Mouse (Mus musculus) stomach, postnatal 0 days (tissue): ENCODE data around the gene Lat2.

Experiments
- CTCF ChIP-seq: IDR thresholded peaks from 2 replicates; pipeline ENCODE4 v1.5.1; 2016; ENCODE audit warnings: antibody characterized with exemption, low read depth, mild to moderate bottlenecking, moderate library complexity
- EP300 ChIP-seq: optimal IDR thresholded peaks from 2 replicates; pipeline ENCODE3; 2016; ENCODE audit warnings: antibody characterized with exemption

DNA sequence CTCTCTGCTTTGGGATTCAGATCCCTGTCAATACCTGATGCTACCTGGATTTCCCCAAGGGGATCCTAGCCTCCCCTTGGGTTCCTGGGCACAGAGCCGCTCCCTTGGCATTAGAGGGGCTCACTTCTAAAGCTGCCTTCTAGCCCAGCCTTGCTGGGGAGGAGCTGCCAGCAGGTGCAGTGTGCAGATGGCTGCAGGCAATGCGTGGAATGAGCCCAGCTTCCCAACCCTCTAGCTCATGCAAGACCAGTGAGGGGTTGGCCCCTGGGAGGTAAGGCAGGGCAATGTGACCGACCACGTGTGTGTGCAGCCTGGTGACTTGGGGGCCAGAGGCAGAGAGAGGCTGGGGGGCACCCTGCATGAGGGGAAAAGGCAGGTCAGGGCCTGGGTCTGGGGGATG, 41.9 kb upstream of the Lat2 start:
- TF ChIP-seq CTCF (no peak), EP300 (no peak)
